Mouse (Mus musculus): ENCODE measurements around the gene Rhno1. TPM values are rescaled to one million over a fixed set of nuclear protein-coding genes. Genes with fewer than 3 reads are reported as not detected.

The Rhno1 gene
- polyA plus RNA-seq (2014; fragmentation: Nextera tagmentation; extraction: Ambion mirVana) = 166 and 175 TPM in 2 replicates

GRCm38 (mm10) chr6:128362381-128363006, at the start of gene Rhno1, which contains the start of gene Foxm1:
TSS of gene Rhno1 (minus strand) at chr6:128362911.
TSS of gene Foxm1 (plus strand) at chr6:128362967.
- DNase-seq (ENCODE audit: low spot score) (peak; percentile 88), ATAC-seq (ENCODE audit: insufficient read depth, low FRiP score, low TSS enrichment) (peak; percentile 89)
- Histone ChIP-seq H3K4me3 (ENCODE audit: low read depth, low read length) (peak within 1 kb of the TSS; percentile 71), H3K27me3 (ENCODE audit: control insufficient read depth, insufficient read depth, low read length) (no peaks in the 10 kb centered on the region), H3K27ac (ENCODE audit: low read depth, low read length) (peak within 1 kb of the TSS; percentile 91), H3K4me2 (ENCODE audit: low read depth) (peak within 1 kb of the TSS; percentile 79), H3K4me1 (ENCODE audit: control insufficient read depth, insufficient read depth, low read length) (peaks cover 9% of the 10 kb centered on the region; the same call in 1 of the 2 replicates), H3K36me3 (ENCODE audit: control insufficient read depth, insufficient read depth, low read length) (peaks cover 7% of the 10 kb centered on the region), H3K9ac (ENCODE audit: low read length) (peak within 1 kb of the TSS; percentile 95), H3K9me3 (ENCODE audit: control insufficient read depth, low read length) (no peaks in the 10 kb centered on the region)
- 1% methylated on average over 65 of the region's 76 CpGs for WGBS

- peaks cover 15% of the 10 kb centered on the region for H3K36me3 ChIP-seq (ENCODE audit: control insufficient read depth, insufficient read depth, low read length)
- ATAC-seq (ENCODE audit: insufficient read depth, low FRiP score, low TSS enrichment) (0 out of 2 replicates have a peak, but pooled peaks have one; percentile 17), DNase-seq (ENCODE audit: low spot score) (peak; percentile 76)
- no peaks in the 10 kb centered on the region for H3K9me3 ChIP-seq (ENCODE audit: control insufficient read depth, low read length)
- no peak overlapping the region for H3K9ac ChIP-seq (ENCODE audit: low read length)
- 27% methylated on average over 3 of the region's 3 CpGs for WGBS
- H3K27me3 ChIP-seq (ENCODE audit: control insufficient read depth, insufficient read depth, low read length) = no peaks in the 10 kb centered on the region
- H3K4me2 ChIP-seq (ENCODE audit: low read depth) = no peak overlapping the region
- no peak overlapping the region for H3K4me3 ChIP-seq (ENCODE audit: low read depth, low read length)
- no peak overlapping the region for H3K27ac ChIP-seq (ENCODE audit: low read depth, low read length)
- H3K4me1 ChIP-seq (ENCODE audit: control insufficient read depth, insufficient read depth, low read length) = no peaks in the 10 kb centered on the region
Measured at GRCm38 (mm10) chr6:128411115-128411514, 48.4 kb upstream of the Rhno1 start.

GRCm38 (mm10) chr6:128410305-128410704, 47.6 kb upstream of the Rhno1 start:
- Histone ChIP-seq H3K9me3 (ENCODE audit: control insufficient read depth, low read length) (no peaks in the 10 kb centered on the region), H3K9ac (ENCODE audit: low read length) (no peak overlapping the region), H3K4me2 (ENCODE audit: low read depth) (no peak overlapping the region), H3K4me3 (ENCODE audit: low read depth, low read length) (no peak overlapping the region), H3K27me3 (ENCODE audit: control insufficient read depth, insufficient read depth, low read length) (no peaks in the 10 kb centered on the region), H3K36me3 (ENCODE audit: control insufficient read depth, insufficient read depth, low read length) (peaks cover 15% of the 10 kb centered on the region), H3K4me1 (ENCODE audit: control insufficient read depth, insufficient read depth, low read length) (no peaks in the 10 kb centered on the region), H3K27ac (ENCODE audit: low read depth, low read length) (no peak overlapping the region)
- DNase-seq (ENCODE audit: low spot score) (no peak), ATAC-seq (ENCODE audit: insufficient read depth, low FRiP score, low TSS enrichment) (no peak)
- WGBS = 94% methylated on average over 13 of the region's 13 CpGs

- DNase-seq (ENCODE audit: low spot score) = no peak
- no peaks in the 10 kb centered on the region for H3K4me1 ChIP-seq (ENCODE audit: control insufficient read depth, insufficient read depth, low read length)
- no peak overlapping the region for H3K4me2 ChIP-seq (ENCODE audit: low read depth)
- H3K27me3 ChIP-seq (ENCODE audit: control insufficient read depth, insufficient read depth, low read length) = no peaks in the 10 kb centered on the region
- H3K9me3 ChIP-seq (ENCODE audit: control insufficient read depth, low read length) = no peaks in the 10 kb centered on the region
- H3K27ac ChIP-seq (ENCODE audit: low read depth, low read length) = no peak overlapping the region
- no peak overlapping the region for H3K4me3 ChIP-seq (ENCODE audit: low read depth, low read length)
- H3K9ac ChIP-seq (ENCODE audit: low read length) = no peak overlapping the region
- 90% methylated on average over 7 of the region's 7 CpGs for WGBS
- peaks cover 15% of the 10 kb centered on the region for H3K36me3 ChIP-seq (ENCODE audit: control insufficient read depth, insufficient read depth, low read length)
- no peak for ATAC-seq (ENCODE audit: insufficient read depth, low FRiP score, low TSS enrichment)
Measured at GRCm38 (mm10) chr6:128408544-128409125, 45.9 kb upstream of the Rhno1 start.

- no peak overlapping the region for H3K9ac ChIP-seq (ENCODE audit: low read length)
- H3K27me3 ChIP-seq (ENCODE audit: control insufficient read depth, insufficient read depth, low read length) = no peaks in the 10 kb centered on the region
- ATAC-seq (ENCODE audit: insufficient read depth, low FRiP score, low TSS enrichment) (no peak), DNase-seq (ENCODE audit: low spot score) (no peak)
- H3K27ac ChIP-seq (ENCODE audit: low read depth, low read length) = no peak overlapping the region
- H3K9me3 ChIP-seq (ENCODE audit: control insufficient read depth, low read length) = no peaks in the 10 kb centered on the region
- H3K4me3 ChIP-seq (ENCODE audit: low read depth, low read length) = no peak overlapping the region
- 71% methylated on average over 5 of the region's 5 CpGs for WGBS
- no peak overlapping the region for H3K4me2 ChIP-seq (ENCODE audit: low read depth)
- no peaks in the 10 kb centered on the region for H3K4me1 ChIP-seq (ENCODE audit: control insufficient read depth, insufficient read depth, low read length)
- peaks cover 9% of the 10 kb centered on the region for H3K36me3 ChIP-seq (ENCODE audit: control insufficient read depth, insufficient read depth, low read length)
Measured at GRCm38 (mm10) chr6:128404708-128405107, 42.0 kb upstream of the Rhno1 start.

GRCm38 (mm10) chr6:128399421-128400185, 36.9 kb upstream of the Rhno1 start:
- H3K36me3 ChIP-seq (ENCODE audit: control insufficient read depth, insufficient read depth, low read length) = no peaks in the 10 kb centered on the region
- WGBS = 50% methylated on average over 21 of the region's 21 CpGs
- DNase-seq (ENCODE audit: low spot score) = peak; percentile 27
- H3K9ac ChIP-seq (ENCODE audit: low read length) = peak overlapping the region; percentile 10; the same call in 1 of the 2 replicates
- no peak overlapping the region for H3K4me3 ChIP-seq (ENCODE audit: low read depth, low read length)
- no peak overlapping the region for H3K27ac ChIP-seq (ENCODE audit: low read depth, low read length)
- H3K27me3 ChIP-seq (ENCODE audit: control insufficient read depth, insufficient read depth, low read length) = no peaks in the 10 kb centered on the region
- no peak; the same call in 1 of the 2 replicates for ATAC-seq (ENCODE audit: insufficient read depth, low FRiP score, low TSS enrichment)
- peak overlapping the region; percentile 14 for H3K4me2 ChIP-seq (ENCODE audit: low read depth)
- no peaks in the 10 kb centered on the region for H3K9me3 ChIP-seq (ENCODE audit: control insufficient read depth, low read length)
- no peaks in the 10 kb centered on the region for H3K4me1 ChIP-seq (ENCODE audit: control insufficient read depth, insufficient read depth, low read length)

GRCm38 (mm10) chr6:128398996-128399395, 36.3 kb upstream of the Rhno1 start, which contains the start of gene Nrip2:
TSS of gene Nrip2 (plus strand) at chr6:128399296.
- Histone ChIP-seq H3K36me3 (ENCODE audit: control insufficient read depth, insufficient read depth, low read length) (no peaks in the 10 kb centered on the region), H3K9me3 (ENCODE audit: control insufficient read depth, low read length) (no peaks in the 10 kb centered on the region), H3K4me2 (ENCODE audit: low read depth) (peak within 1 kb of the TSS; percentile 14), H3K27me3 (ENCODE audit: control insufficient read depth, insufficient read depth, low read length) (no peaks in the 10 kb centered on the region), H3K27ac (ENCODE audit: low read depth, low read length) (no peak within 1 kb of the TSS), H3K4me3 (ENCODE audit: low read depth, low read length) (no peak within 1 kb of the TSS), H3K4me1 (ENCODE audit: control insufficient read depth, insufficient read depth, low read length) (no peaks in the 10 kb centered on the region), H3K9ac (ENCODE audit: low read length) (peak within 1 kb of the TSS; percentile 10; the same call in 1 of the 2 replicates)
- no peak for DNase-seq (ENCODE audit: low spot score)
- no peak for ATAC-seq (ENCODE audit: insufficient read depth, low FRiP score, low TSS enrichment)
- 71% methylated on average over 3 of the region's 3 CpGs for WGBS

- no peak overlapping the region for H3K4me2 ChIP-seq (ENCODE audit: low read depth)
- ATAC-seq (ENCODE audit: insufficient read depth, low FRiP score, low TSS enrichment) = no peak
- no peak overlapping the region for H3K27ac ChIP-seq (ENCODE audit: low read depth, low read length)
- 78% methylated on average over 7 of the region's 7 CpGs for WGBS
- H3K27me3 ChIP-seq (ENCODE audit: control insufficient read depth, insufficient read depth, low read length) = no peaks in the 10 kb centered on the region
- H3K9ac ChIP-seq (ENCODE audit: low read length) = no peak overlapping the region
- H3K36me3 ChIP-seq (ENCODE audit: control insufficient read depth, insufficient read depth, low read length) = no peaks in the 10 kb centered on the region
- no peaks in the 10 kb centered on the region for H3K4me1 ChIP-seq (ENCODE audit: control insufficient read depth, insufficient read depth, low read length)
- H3K4me3 ChIP-seq (ENCODE audit: low read depth, low read length) = no peak overlapping the region
- H3K9me3 ChIP-seq (ENCODE audit: control insufficient read depth, low read length) = no peaks in the 10 kb centered on the region
- no peak for DNase-seq (ENCODE audit: low spot score)
Measured at GRCm38 (mm10) chr6:128397574-128398261, 35.0 kb upstream of the Rhno1 start.
